Mouse (Mus musculus): ENCODE data around the gene Adcy2. TPM values are rescaled to one million over a fixed set of nuclear protein-coding genes. Genes with fewer than 3 reads are reported as not detected.

Gene Adcy2
- total and polyA plus RNA-seq, 3 experiments = not detected

DNA sequence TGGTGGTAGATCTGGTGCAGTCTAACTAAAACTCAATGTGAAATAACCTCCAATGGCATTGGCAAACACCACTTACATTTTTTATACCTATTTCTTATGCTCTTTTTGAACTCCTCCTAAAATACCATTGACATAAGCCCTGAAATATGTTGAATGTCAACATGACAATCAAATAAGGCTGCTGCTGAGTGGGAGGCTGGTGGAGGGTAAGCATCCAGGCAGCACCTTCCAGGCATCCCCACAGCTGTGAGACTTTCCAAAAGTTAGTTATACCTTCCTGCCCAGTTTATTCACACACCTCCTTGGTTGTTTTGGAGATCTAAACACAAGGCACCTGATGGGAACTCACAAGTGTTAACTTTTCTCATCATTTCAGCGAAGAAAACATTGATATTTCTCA, 318.9 kb downstream of the Adcy2 start:
- Histone ChIP-seq H3K27ac (ENCODE audit: control insufficient read depth, low read depth, low read length) (no peak overlapping the region), H3K27me3 (ENCODE audit: control insufficient read depth in 1 of 2, insufficient read depth in 2 of 2, low read length in 2 of 2) (no peaks in the 10 kb centered on the region), H3K4me3 (ENCODE audit: control insufficient read depth in 1 of 2, insufficient read depth in 1 of 2, low read depth in 2 of 2, low read length in 2 of 2) (no peak overlapping the region), H3K4me1 (ENCODE audit: control insufficient read depth in 1 of 2, insufficient read depth in 2 of 2, low read length in 2 of 2) (no peaks in the 10 kb centered on the region), H3K9me3 (replicated peaks; ENCODE audit: insufficient read depth, low read length) (no peaks in the 10 kb centered on the region), H3K79me2 (ENCODE audit: control insufficient read depth, insufficient read depth, low read length, poor library complexity) (no peaks in the 10 kb centered on the region), H3K36me3 (ENCODE audit: control insufficient read depth in 1 of 2, insufficient read depth in 2 of 2, low read length in 2 of 2) (no peaks in the 10 kb centered on the region), H3K9ac (ENCODE audit: control insufficient read depth, low read depth, low read length, poor library complexity, severe bottlenecking) (no peak overlapping the region)
- TF ChIP-seq MAX (IDR thresholded peaks at IDR 0.05; ENCODE audit: low read length) (no peak), E2F4 (IDR thresholded peaks at IDR 0.05; ENCODE audit: borderline replicate concordance, low read depth, low read length) (no peak), GABPA (IDR thresholded peaks at IDR 0.05; ENCODE audit: low read depth, low read length) (no peak)
- DNase-seq (ENCODE audit: low read depth, low spot score) = no peak

DNA sequence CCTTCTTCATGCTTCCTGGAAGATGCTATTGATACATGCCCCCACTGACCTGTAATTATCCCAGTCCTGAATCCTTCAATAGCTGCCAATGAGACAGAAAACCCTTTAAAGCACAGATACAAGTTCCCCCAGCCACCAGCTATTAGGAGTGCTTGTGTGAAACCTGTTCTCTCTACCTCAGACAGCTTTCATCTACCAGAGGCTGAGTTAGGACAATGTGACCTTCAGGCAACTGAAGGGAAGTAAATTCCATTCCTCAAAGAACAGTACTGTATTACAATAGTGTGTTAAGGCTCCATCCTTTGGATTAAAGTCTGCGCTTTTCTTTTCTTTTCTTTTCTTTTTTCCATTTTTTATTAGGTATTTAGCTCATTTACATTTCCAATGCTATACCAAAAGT, 356.6 kb downstream of the Adcy2 start:
- no peak overlapping the region for H3K27ac ChIP-seq (ENCODE audit: control insufficient read depth, low read depth, low read length)
- H3K79me2 ChIP-seq (ENCODE audit: control insufficient read depth, insufficient read depth, low read length, poor library complexity) = no peaks in the 10 kb centered on the region
- no peaks in the 10 kb centered on the region for H3K9me3 ChIP-seq (replicated peaks; ENCODE audit: insufficient read depth, low read length)
- TF ChIP-seq POLR2AphosphoS2 (IDR thresholded peaks at IDR 0.05; ENCODE audit: low read length) (no peak), HCFC1 (IDR thresholded peaks at IDR 0.05; ENCODE audit: low read depth, low read length) (no peak), SIN3A (IDR thresholded peaks at IDR 0.05; ENCODE audit: low read length) (no peak), ELF1 (IDR thresholded peaks at IDR 0.05; ENCODE audit: low read depth, low read length) (no peak), SMC3 (IDR thresholded peaks at IDR 0.05; ENCODE audit: low read depth, low read length) (no peak), POLR2AphosphoS5 (IDR thresholded peaks at IDR 0.05; ENCODE audit: borderline replicate concordance, low read depth, low read length) (no peak), NELFE (IDR thresholded peaks at IDR 0.05; ENCODE audit: low read depth, low read length) (no peak), ZKSCAN1 (IDR thresholded peaks at IDR 0.05; ENCODE audit: low read depth, low read length) (no peak), CHD2 (IDR thresholded peaks at IDR 0.05; ENCODE audit: low read length) (no peak), JUND (IDR thresholded peaks at IDR 0.05; ENCODE audit: low read depth, low read length) (no peak), BHLHE40 (IDR thresholded peaks at IDR 0.05; ENCODE audit: borderline replicate concordance, low read depth, low read length) (no peak)
- H3K36me3 ChIP-seq (ENCODE audit: control insufficient read depth in 1 of 2, insufficient read depth in 2 of 2, low read length in 2 of 2) = no peaks in the 10 kb centered on the region
- DNase-seq (ENCODE audit: low read depth, low spot score) = no peak
- H3K27me3 ChIP-seq (ENCODE audit: control insufficient read depth in 1 of 2, insufficient read depth in 2 of 2, low read length in 2 of 2) = no peaks in the 10 kb centered on the region
- no peak overlapping the region for H3K9ac ChIP-seq (ENCODE audit: control insufficient read depth, low read depth, low read length, poor library complexity, severe bottlenecking)
- H3K4me1 ChIP-seq (ENCODE audit: control insufficient read depth in 1 of 2, insufficient read depth in 2 of 2, low read length in 2 of 2) = no peaks in the 10 kb centered on the region
- H3K4me3 ChIP-seq (ENCODE audit: control insufficient read depth in 1 of 2, insufficient read depth in 1 of 2, low read depth in 2 of 2, low read length in 2 of 2) = no peak overlapping the region

GRCm38 (mm10) chr13:68627041-68627440, 372.3 kb downstream of the Adcy2 start:
- Histone ChIP-seq H3K27me3 (ENCODE audit: control insufficient read depth in 1 of 2, insufficient read depth in 2 of 2, low read length in 2 of 2) (no peaks in the 10 kb centered on the region), H3K9ac (ENCODE audit: control insufficient read depth, low read depth, low read length, poor library complexity, severe bottlenecking) (no peak overlapping the region), H3K9me3 (replicated peaks; ENCODE audit: insufficient read depth, low read length) (no peaks in the 10 kb centered on the region), H3K79me2 (ENCODE audit: control insufficient read depth, insufficient read depth, low read length, poor library complexity) (no peaks in the 10 kb centered on the region), H3K4me3 (ENCODE audit: control insufficient read depth in 1 of 2, insufficient read depth in 1 of 2, low read depth in 2 of 2, low read length in 2 of 2) (no peak overlapping the region), H3K36me3 (ENCODE audit: control insufficient read depth in 1 of 2, insufficient read depth in 2 of 2, low read length in 2 of 2) (no peaks in the 10 kb centered on the region), H3K27ac (ENCODE audit: control insufficient read depth, low read depth, low read length) (no peak overlapping the region), H3K4me1 (ENCODE audit: control insufficient read depth in 1 of 2, insufficient read depth in 2 of 2, low read length in 2 of 2) (no peaks in the 10 kb centered on the region)
- DNase-seq (ENCODE audit: low read depth, low spot score) = no peak
- TF ChIP-seq ETS1 (IDR thresholded peaks at IDR 0.05; ENCODE audit: low read depth, low read length) = no peak
- TF ChIP-seq USF1 (IDR thresholded peaks at IDR 0.05; ENCODE audit: low read depth, low read length) = no peak
- TF ChIP-seq TBP (IDR thresholded peaks at IDR 0.05; ENCODE audit: low read depth, low read length) = no peak
- no peak for TF ChIP-seq ZKSCAN1 (IDR thresholded peaks at IDR 0.05; ENCODE audit: low read depth, low read length)
- TF ChIP-seq CTCF (IDR thresholded peaks at IDR 0.05 in 2 of 3, conservative IDR thresholded peaks at IDR 0.05 in 1 of 3; ENCODE audit: control insufficient read depth in 1 of 3, insufficient read depth in 1 of 3, low read depth in 2 of 3, low read length in 3 of 3, poor library complexity in 1 of 3, severe bottlenecking in 1 of 3) = no peak
- TF ChIP-seq MAX (IDR thresholded peaks at IDR 0.05; ENCODE audit: low read length) = no peak
- TF ChIP-seq ZC3H11A (IDR thresholded peaks at IDR 0.05; ENCODE audit: low read depth, low read length) = no peak
- no peak for TF ChIP-seq MEF2A (IDR thresholded peaks at IDR 0.05; ENCODE audit: extremely low read depth, insufficient replicate concordance, low read depth, low read length, poor library complexity, severe bottlenecking)

Data from MEL (cell line).